Mouse (Mus musculus) CH12.LX (cell line): ENCODE measurements around the gene Actr2. TPM values are rescaled to one million over a fixed set of nuclear protein-coding genes. Genes with fewer than 3 reads are reported as not detected.
A peak's percentile ranks its signal among the peaks of the same experiment; 100 is the strongest.

Experiments
- DNase-seq: peaks from one replicate; pipeline ENCODE4 v3.0.0-alpha.2; 2013; ENCODE audit errors: extremely low read depth
- H3K27ac ChIP-seq: 2 replicates; pipeline ENCODE4 v1.5.1; 2012; ENCODE audit warnings: low read depth, mild to moderate bottlenecking, control low read depth, moderate library complexity; ENCODE audit not compliant: insufficient read depth
- H3K27me3 ChIP-seq: replicated peaks from 2 replicates; pipeline ENCODE3; 2012; ENCODE audit warnings: inconsistent platforms
- H3K36me3 ChIP-seq, 2 experiments: replicated peaks in 1 of 2; 2 replicates each; pipeline versions ENCODE3 to v1.6.1; 2012; ENCODE audit warnings: inconsistent platforms in 1 of 2, low read length in 1 of 2, mild to moderate bottlenecking in 1 of 2, mixed read lengths in 1 of 2, moderate library complexity in 1 of 2; ENCODE audit not compliant: control insufficient read depth in 1 of 2, insufficient read depth in 1 of 2
- H3K4me1 ChIP-seq, 2 experiments: 2 replicates each; pipeline ENCODE4 v1.6.1; 2012; ENCODE audit warnings: inconsistent platforms in 1 of 2, moderate library complexity in 1 of 2; ENCODE audit not compliant: insufficient read depth in 2 of 2, control insufficient read depth in 1 of 2
- H3K4me2 ChIP-seq: 2 replicates; pipeline ENCODE4 v1.6.1; 2012; ENCODE audit warnings: low read depth, mild to moderate bottlenecking, control low read depth; ENCODE audit not compliant: poor library complexity, insufficient read depth, severe bottlenecking
- H3K4me3 ChIP-seq, 3 experiments: fragments of 150-350 bp in 1 of 3; sonication (generic) in 1 of 3; replicated peaks in 1 of 3; 2 replicates each; pipeline versions ENCODE3 to v1.5.1; 2011 to 2012; ENCODE audit warnings: low read depth in 2 of 3, low read length in 2 of 3, mild to moderate bottlenecking in 2 of 3, moderate library complexity in 2 of 3, control low read depth in 1 of 3, improper control_type of control experiment in 1 of 3, inconsistent platforms in 1 of 3, mixed read lengths in 1 of 3; ENCODE audit not compliant: poor library complexity in 1 of 3
- H3K79me2 ChIP-seq: replicated peaks from 2 replicates; pipeline ENCODE4 v1.6.1; 2012; ENCODE audit warnings: mild to moderate bottlenecking, moderate library complexity; ENCODE audit not compliant: control insufficient read depth, poor library complexity, insufficient read depth, severe bottlenecking; ENCODE audit errors: extremely low read depth
- H3K9ac ChIP-seq: 2 replicates; pipeline ENCODE4 v1.6.1; 2012; ENCODE audit warnings: low read depth, mild to moderate bottlenecking, control low read depth, moderate library complexity; ENCODE audit not compliant: insufficient read depth
- H3K9me3 ChIP-seq: replicated peaks from 2 replicates; pipeline ENCODE3; 2012; ENCODE audit warnings: low read length, inconsistent platforms, mixed read lengths
- BHLHE40 ChIP-seq: IDR thresholded peaks from 2 replicates; pipeline ENCODE4 v1.6.1; 2011; ENCODE audit warnings: mild to moderate bottlenecking, low read depth, low read length, improper control_type of control experiment
- CHD1 ChIP-seq: IDR thresholded peaks from 2 replicates; pipeline ENCODE4 v1.6.1; 2012; ENCODE audit warnings: low read depth, low read length, improper control_type of control experiment, inconsistent platforms
- CHD2 ChIP-seq: IDR thresholded peaks from 2 replicates; pipeline ENCODE4 v1.6.1; 2011; ENCODE audit warnings: low read length, improper control_type of control experiment
- CTCF ChIP-seq, 2 experiments: IDR thresholded peaks in 1 of 2; conservative IDR thresholded peaks in 1 of 2; 2 replicates each; pipeline ENCODE4 v1.5.1; 2011 to 2012; ENCODE audit warnings: low read depth in 2 of 2, low read length in 2 of 2, improper control_type of control experiment in 1 of 2, inconsistent platforms in 1 of 2, mild to moderate bottlenecking in 1 of 2, moderate library complexity in 1 of 2
- E2F4 ChIP-seq: IDR thresholded peaks from 2 replicates; pipeline ENCODE4 v1.6.1; 2011; ENCODE audit warnings: low read depth, low read length, improper control_type of control experiment; ENCODE audit not compliant: insufficient replicate concordance
- ELF1 ChIP-seq: IDR thresholded peaks from 2 replicates; pipeline ENCODE4 v1.6.1; 2014; ENCODE audit warnings: low read depth, mild to moderate bottlenecking, inconsistent platforms, low read length, improper control_type of control experiment
- EP300 ChIP-seq: IDR thresholded peaks from 2 replicates; pipeline ENCODE4 v1.6.1; 2011; ENCODE audit warnings: low read length, improper control_type of control experiment
- ETS1 ChIP-seq: conservative IDR thresholded peaks from 2 replicates; pipeline ENCODE4 v1.6.1; 2012; ENCODE audit warnings: low read depth, mild to moderate bottlenecking, inconsistent platforms, low read length, improper control_type of control experiment, moderate library complexity
- GABPA ChIP-seq: IDR thresholded peaks from 2 replicates; pipeline ENCODE4 v1.6.1; 2012; ENCODE audit warnings: low read depth, low read length, improper control_type of control experiment, inconsistent platforms; ENCODE audit not compliant: insufficient replicate concordance
- HCFC1 ChIP-seq: IDR thresholded peaks from 2 replicates; pipeline ENCODE4 v1.6.1; 2012; ENCODE audit warnings: low read depth, mild to moderate bottlenecking, inconsistent platforms, low read length, improper control_type of control experiment
- IRF4 ChIP-seq: IDR thresholded peaks from 2 replicates; pipeline ENCODE4 v1.6.1; 2014; ENCODE audit warnings: low read depth, mild to moderate bottlenecking, inconsistent platforms, low read length, improper control_type of control experiment
- JUN ChIP-seq: IDR thresholded peaks from 2 replicates; pipeline ENCODE4 v1.6.1; 2011; ENCODE audit warnings: low read depth, mild to moderate bottlenecking, low read length, improper control_type of control experiment, moderate library complexity; ENCODE audit not compliant: insufficient read depth
- JUND ChIP-seq: conservative IDR thresholded peaks from 2 replicates; pipeline ENCODE4 v1.6.1; 2011; ENCODE audit warnings: low read depth, low read length, improper control_type of control experiment
- MAFK ChIP-seq: IDR thresholded peaks from 2 replicates; pipeline ENCODE4 v1.6.1; 2011; ENCODE audit warnings: low read length, improper control_type of control experiment; ENCODE audit not compliant: insufficient replicate concordance
- MAX ChIP-seq: IDR thresholded peaks from 2 replicates; pipeline ENCODE4 v1.6.1; 2011; ENCODE audit warnings: low read length, improper control_type of control experiment
- MAZ ChIP-seq: IDR thresholded peaks from 2 replicates; pipeline ENCODE4 v1.6.1; 2012; ENCODE audit warnings: low read depth, mild to moderate bottlenecking, inconsistent platforms, low read length, improper control_type of control experiment, moderate library complexity
- MXI1 ChIP-seq: IDR thresholded peaks from 2 replicates; pipeline ENCODE4 v1.6.1; 2011; ENCODE audit warnings: mild to moderate bottlenecking, low read depth, low read length, improper control_type of control experiment
- NRF1 ChIP-seq: IDR thresholded peaks from 2 replicates; pipeline ENCODE4 v1.6.1; 2014; ENCODE audit warnings: low read depth, mild to moderate bottlenecking, inconsistent platforms, low read length, improper control_type of control experiment, moderate library complexity
- POLR2A ChIP-seq: IDR thresholded peaks from 2 replicates; pipeline ENCODE4 v1.6.1; 2011; ENCODE audit warnings: low read depth, mild to moderate bottlenecking, improper control_type of control experiment, low read length
- POLR2AphosphoS2 ChIP-seq: IDR thresholded peaks from 2 replicates; pipeline ENCODE4 v1.6.1; 2011; ENCODE audit warnings: low read depth, low read length, improper control_type of control experiment
- SMC3 ChIP-seq: IDR thresholded peaks from 2 replicates; pipeline ENCODE4 v1.6.1; 2011; ENCODE audit warnings: low read depth, low read length, improper control_type of control experiment
- TCF12 ChIP-seq: IDR thresholded peaks from 2 replicates; pipeline ENCODE4 v1.6.1; 2014; ENCODE audit warnings: low read depth, mild to moderate bottlenecking, inconsistent platforms, low read length, improper control_type of control experiment
- UBTF ChIP-seq: IDR thresholded peaks from 2 replicates; pipeline ENCODE4 v1.6.1; 2012; ENCODE audit warnings: low read depth, mild to moderate bottlenecking, inconsistent platforms, low read length, improper control_type of control experiment, moderate library complexity
- USF1 ChIP-seq: IDR thresholded peaks from 2 replicates; pipeline ENCODE4 v1.6.1; 2014; ENCODE audit warnings: low read depth, mild to moderate bottlenecking, inconsistent platforms, low read length, improper control_type of control experiment
- ZMIZ1 ChIP-seq: IDR thresholded peaks from 2 replicates; pipeline ENCODE4 v1.6.1; 2012; ENCODE audit warnings: low read depth, mild to moderate bottlenecking, inconsistent platforms, low read length, improper control_type of control experiment
- ZNF384 ChIP-seq: IDR thresholded peaks from 2 replicates; pipeline ENCODE4 v1.6.1; 2012; ENCODE audit warnings: low read depth, low read length, improper control_type of control experiment, inconsistent platforms
- dilution Hi-C: fragments of 300-500 bp; cut with MboI; formaldehyde crosslinking; loops from 2 replicates; pipeline ENCODE4 v1.14.3; 2020; ENCODE audit warnings: low sequenced_read_pairs; ENCODE audit not compliant: extremely low pct_unique_long_range_greater_than_20kb, extremely low pct_ligation_motif_present
- in situ Hi-C: fragments of 300-500 bp; cut with MboI; formaldehyde crosslinking; loops from 3 replicates; pipeline ENCODE4 v1.14.3; 2019; ENCODE audit warnings: low sequenced_read_pairs, low pct_ligation_motif_present, low pct_unique_long_range_greater_than_20kb, mixed read lengths
- polyA plus RNA-seq: library from polyadenylated mRNA; unstranded; fragments of >175 nt; gene quantifications from 2 replicates; pipeline ENCODE4 v1.2.1, GENCODE M21; 2012; ENCODE audit warnings: low read depth; ENCODE audit not compliant: insufficient read length
- total RNA-seq, 2 experiments: library from RNA; depleted of rRNA; stranded (reverse); fragments of 300-350 nt in 1 of 2; fragments of >200 nt in 1 of 2; gene quantifications; 2 replicates each; pipeline ENCODE4 v1.2.3; 2012 to 2014

Actr2 gene
- total and polyA plus RNA-seq, 3 experiments, result 141 to 327 (median 189) TPM

DNA sequence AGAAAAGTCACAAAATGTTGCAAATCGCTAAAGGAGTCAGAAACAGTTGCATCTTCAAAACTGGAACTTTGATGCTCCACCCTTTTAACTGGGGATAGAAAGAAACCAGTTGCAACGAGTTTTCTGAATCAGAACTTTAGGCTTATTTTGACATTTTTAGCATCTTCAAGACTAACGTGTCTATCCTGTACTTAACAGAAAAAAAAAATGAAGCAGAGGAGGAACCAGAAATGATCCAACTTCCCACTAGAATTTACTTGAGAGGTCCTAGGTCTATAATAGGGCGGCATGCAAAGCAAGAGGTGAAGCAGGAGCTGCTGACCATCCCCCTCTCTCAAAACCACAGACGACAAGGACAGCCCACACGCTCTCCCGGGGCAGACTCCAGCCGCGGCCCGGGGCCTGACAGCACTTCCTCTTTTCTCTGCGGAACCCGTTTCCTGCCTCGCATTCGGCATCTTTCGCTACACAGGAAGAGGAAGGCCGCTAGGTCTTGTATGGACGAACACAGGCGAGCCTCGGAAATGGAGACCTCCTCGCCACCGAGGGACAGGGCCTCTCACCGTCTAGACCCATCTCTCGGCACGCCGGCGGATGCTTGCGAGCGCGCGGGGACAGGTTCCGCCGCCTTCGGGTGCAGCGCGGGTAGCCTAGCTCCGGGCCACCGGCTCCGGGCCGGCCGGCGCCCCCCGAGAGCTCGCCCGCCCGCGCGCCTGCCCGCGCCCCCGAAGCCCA is 540 bp downstream of the Actr2 start (continued):
- peak; percentile 81 for TF ChIP-seq EP300
- TF ChIP-seq POLR2A, result peak; percentile 92
- TF ChIP-seq JUN, result no peak; the same call in 1 of the 2 replicates
- peak; percentile 73; the same call in 1 of the 2 replicates for TF ChIP-seq UBTF
- TF ChIP-seq HCFC1, result peak; percentile 79
- no peak; the same call in 1 of the 2 replicates for TF ChIP-seq GABPA
- no peak for TF ChIP-seq SMC3
- peak; percentile 93 for TF ChIP-seq ZMIZ1
- TF ChIP-seq ELF1, result peak; percentile 96
- peak; percentile 89 for TF ChIP-seq IRF4
- TF ChIP-seq NRF1, result 0 out of 2 replicates have a peak, but pooled peaks have one; percentile 42
- peak; percentile 92 for TF ChIP-seq CHD2
- peak; percentile 67; the same call in 1 of the 2 replicates for TF ChIP-seq MAX
- TF ChIP-seq ZNF384, result peak; percentile 94

GRCm38 (mm10) chr11:20108151-20108550 is 4.6 kb downstream of the Actr2 start:
- dilution Hi-C loops (no loop called here), in situ Hi-C loops (no loop called here)
- TF ChIP-seq USF1 (no peak), CHD1 (0 out of 2 replicates have a peak, but pooled peaks have one; percentile 2)
- Histone ChIP-seq H3K4me3 (peak overlapping the region in 2 of 3 experiments; percentile 28 to 38), H3K9ac (no peak overlapping the region), H3K9me3 (no peaks in the 10 kb centered on the region), H3K27me3 (no peaks in the 10 kb centered on the region), H3K4me1 (peaks cover 15 to 64% of the 10 kb centered on the region in 2 experiments), H3K27ac (peak overlapping the region; percentile 58), H3K79me2 (peaks cover 86% of the 10 kb centered on the region), H3K36me3 (peaks cover 13 to 44% of the 10 kb centered on the region in 2 experiments), H3K4me2 (peak overlapping the region; percentile 62)
- DNase-seq, result peak; percentile 27

GRCm38 (mm10) chr11:20107683-20108082 is 5.0 kb downstream of the Actr2 start:
- dilution Hi-C loops, result no loop called here
- H3K79me2 ChIP-seq, result peaks cover 90% of the 10 kb centered on the region
- TF ChIP-seq CHD1, result 0 out of 2 replicates have a peak, but pooled peaks have one; percentile 40
- no peak for TF ChIP-seq MAZ
- TF ChIP-seq ETS1, result peak; percentile 55
- TF ChIP-seq CTCF (conservative IDR thresholded peaks at IDR 0.05 in 1 of 2, IDR thresholded peaks at IDR 0.05 in 1 of 2; ENCODE audit: low read depth in 2 of 2, low read length in 2 of 2), result no peak
- TF ChIP-seq ELF1, result peak; percentile 53; the same call in 1 of the 2 replicates
- peak; percentile 56 for TF ChIP-seq EP300
- no peak for TF ChIP-seq POLR2AphosphoS2
- no peak for TF ChIP-seq POLR2A
- TF ChIP-seq ZMIZ1, result no peak
- TF ChIP-seq MAFK, result 0 out of 2 replicates have a peak, but pooled peaks have one; percentile 34
- peak; percentile 35; the same call in 1 of the 2 replicates for TF ChIP-seq BHLHE40
- TF ChIP-seq TCF12, result 0 out of 2 replicates have a peak, but pooled peaks have one; percentile 22
- TF ChIP-seq JUND, result peak; percentile 52; the same call in 1 of the 2 replicates
- no peak for TF ChIP-seq MXI1
- TF ChIP-seq E2F4, result 0 out of 2 replicates have a peak, but pooled peaks have one; percentile 24
- TF ChIP-seq, all 38 proteins: peak for 9
- H3K36me3 ChIP-seq, result peaks cover 13 to 48% of the 10 kb centered on the region in 2 experiments
- H3K9ac ChIP-seq, result no peak overlapping the region
- no peaks in the 10 kb centered on the region for H3K27me3 ChIP-seq
- DNase-seq, result peak; percentile 82
- peaks cover 15 to 66% of the 10 kb centered on the region in 2 experiments for H3K4me1 ChIP-seq
- in situ Hi-C loops, result no loop called here
- H3K4me2 ChIP-seq, result peak overlapping the region; percentile 62; the same call in 1 of the 2 replicates
- H3K9me3 ChIP-seq, result no peaks in the 10 kb centered on the region
- H3K27ac ChIP-seq, result no peak overlapping the region
- H3K4me3 ChIP-seq, result peak overlapping the region in 1 of 3 experiments; percentile 28
